Mouse (Mus musculus): ENCODE results near the gene Hagh. TPM values are rescaled to one million over a fixed set of nuclear protein-coding genes. Genes with fewer than 3 reads are reported as not detected.

The Hagh gene
- polyA plus RNA-seq (2016; fragmentation: Nextera tagmentation; extraction: Ambion mirVana) = 39.9 and 41.2 TPM in 2 replicates

DNA sequence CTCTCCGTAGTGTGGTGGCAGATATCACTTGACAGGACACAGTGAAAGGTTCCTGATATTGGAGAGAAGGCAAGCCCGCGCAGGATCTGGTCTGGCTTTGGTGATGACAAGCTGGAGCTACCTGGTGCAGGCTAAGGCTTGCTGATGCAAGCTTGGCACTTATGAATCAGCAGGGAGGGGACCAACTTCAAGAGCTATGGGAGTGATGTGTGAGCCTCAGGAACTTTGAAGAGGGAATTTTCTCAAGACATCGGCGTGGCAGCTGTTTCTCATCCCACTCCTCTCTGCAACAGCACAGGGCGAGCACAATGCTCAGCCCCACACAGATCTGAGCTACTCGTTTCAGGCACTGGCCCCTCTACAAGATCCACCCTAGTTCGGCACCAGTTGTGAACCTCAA lies at the start of gene Hagh:
TSS of gene Hagh (plus strand) at position 302 of the 400 bp plus-strand sequence.
- Histone ChIP-seq H3K4me2 (no peak within 1 kb of the TSS), H3K36me3 (no peaks in the 10 kb centered on the region), H3K4me3 (no peak within 1 kb of the TSS), H3K9ac (no peak within 1 kb of the TSS), H3K27me3 (replicated peaks) (peaks cover 30% of the 10 kb centered on the region), H3K4me1 (replicated peaks) (peaks cover 8% of the 10 kb centered on the region), H3K27ac (ENCODE audit: poor library complexity, severe bottlenecking) (no peak within 1 kb of the TSS), H3K9me3 (replicated peaks) (no peaks in the 10 kb centered on the region)
- 51% methylated on average over 8 of the region's 8 CpGs for WGBS
- no peak for ATAC-seq (ENCODE audit: insufficient number of reproducible peaks, low FRiP score)

DNA sequence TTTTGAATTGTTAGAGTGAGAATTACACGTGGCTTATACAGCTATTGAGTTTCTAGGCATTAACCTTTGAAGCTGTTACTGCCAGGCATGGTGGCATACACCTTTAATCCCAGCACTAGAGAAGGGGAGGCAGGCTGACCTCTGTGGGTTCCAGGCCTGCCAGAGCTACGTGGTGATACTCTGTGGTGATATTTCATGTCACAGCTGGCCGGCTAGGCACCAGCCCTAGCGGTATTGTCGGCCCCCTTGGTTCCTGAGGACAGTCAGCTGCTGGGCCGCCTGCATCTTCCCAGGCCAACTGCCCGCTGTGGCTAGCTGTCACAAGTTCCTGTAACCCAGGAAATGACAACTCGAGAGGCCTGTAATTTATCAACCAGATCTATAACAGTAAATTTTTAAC lies 47.8 kb upstream of the Hagh start:
- Histone ChIP-seq H3K36me3 (no peaks in the 10 kb centered on the region), H3K4me1 (replicated peaks) (no peaks in the 10 kb centered on the region), H3K27ac (ENCODE audit: poor library complexity, severe bottlenecking) (no peak overlapping the region), H3K9me3 (replicated peaks) (no peaks in the 10 kb centered on the region), H3K4me2 (no peak overlapping the region), H3K9ac (no peak overlapping the region), H3K4me3 (no peak overlapping the region), H3K27me3 (replicated peaks) (peaks cover 8% of the 10 kb centered on the region)
- WGBS = 60% methylated on average over 8 of the region's 8 CpGs
- ATAC-seq (ENCODE audit: insufficient number of reproducible peaks, low FRiP score) = no peak

DNA sequence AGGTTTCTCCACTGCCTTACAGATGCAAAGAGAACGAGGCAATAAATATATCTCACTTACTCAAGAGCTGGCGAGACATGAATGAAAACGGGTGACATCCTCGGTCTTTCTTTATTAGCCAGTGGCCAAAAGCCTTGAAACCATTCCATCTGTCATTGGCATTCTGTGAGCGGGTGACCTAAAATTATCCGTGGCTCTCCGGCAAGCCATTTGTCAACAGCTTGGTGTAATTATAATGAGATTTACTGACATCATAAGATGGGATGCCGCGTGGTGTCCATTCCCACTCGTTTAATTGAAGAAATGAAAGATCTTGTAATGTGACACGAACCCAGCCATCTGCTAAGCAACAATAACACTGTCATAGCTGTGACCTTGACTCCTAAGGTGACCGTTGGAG lies 45.2 kb upstream of the Hagh start:
- no peaks in the 10 kb centered on the region; the same call in 1 of the 2 replicates for H3K4me1 ChIP-seq (replicated peaks)
- ATAC-seq (ENCODE audit: insufficient number of reproducible peaks, low FRiP score) = no peak
- peaks cover 16% of the 10 kb centered on the region for H3K27me3 ChIP-seq (replicated peaks)
- no peak overlapping the region for H3K4me2 ChIP-seq
- no peak overlapping the region for H3K4me3 ChIP-seq
- H3K36me3 ChIP-seq = no peaks in the 10 kb centered on the region
- 80% methylated on average over 12 of the region's 12 CpGs for WGBS
- H3K9ac ChIP-seq = no peak overlapping the region
- no peaks in the 10 kb centered on the region for H3K9me3 ChIP-seq (replicated peaks)
- no peak overlapping the region for H3K27ac ChIP-seq (ENCODE audit: poor library complexity, severe bottlenecking)

DNA sequence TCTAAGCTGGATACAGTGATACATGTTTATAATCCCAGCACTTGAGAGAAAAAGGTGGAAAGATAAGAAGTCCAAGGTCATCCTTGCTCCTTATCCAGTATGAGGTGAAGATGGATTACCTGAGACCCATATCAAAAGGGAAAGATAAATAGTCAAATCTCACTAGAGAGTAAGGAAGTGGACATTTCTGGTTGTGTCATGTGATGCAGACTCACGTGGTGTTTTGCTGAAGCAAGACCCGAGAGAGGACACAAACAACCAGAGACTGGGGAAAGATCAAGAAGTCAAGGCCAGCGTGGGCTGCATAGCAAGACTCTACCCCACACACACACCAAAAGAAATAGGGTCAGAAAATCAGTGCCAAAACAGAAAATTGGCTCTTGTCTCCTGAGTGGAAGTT lies 43.0 kb upstream of the Hagh start:
- no peak overlapping the region for H3K9ac ChIP-seq
- no peak overlapping the region for H3K4me2 ChIP-seq
- ATAC-seq (ENCODE audit: insufficient number of reproducible peaks, low FRiP score) = no peak
- no peaks in the 10 kb centered on the region; the same call in 1 of the 2 replicates for H3K4me1 ChIP-seq (replicated peaks)
- H3K9me3 ChIP-seq (replicated peaks) = no peaks in the 10 kb centered on the region
- WGBS = 60% methylated on average over 3 of the region's 3 CpGs
- H3K36me3 ChIP-seq = no peaks in the 10 kb centered on the region
- no peak overlapping the region for H3K4me3 ChIP-seq
- H3K27ac ChIP-seq (ENCODE audit: poor library complexity, severe bottlenecking) = no peak overlapping the region
- 0 out of 2 replicates have a peak, but pooled peaks cover 8% of the 10 kb centered on the region for H3K27me3 ChIP-seq (replicated peaks)

DNA sequence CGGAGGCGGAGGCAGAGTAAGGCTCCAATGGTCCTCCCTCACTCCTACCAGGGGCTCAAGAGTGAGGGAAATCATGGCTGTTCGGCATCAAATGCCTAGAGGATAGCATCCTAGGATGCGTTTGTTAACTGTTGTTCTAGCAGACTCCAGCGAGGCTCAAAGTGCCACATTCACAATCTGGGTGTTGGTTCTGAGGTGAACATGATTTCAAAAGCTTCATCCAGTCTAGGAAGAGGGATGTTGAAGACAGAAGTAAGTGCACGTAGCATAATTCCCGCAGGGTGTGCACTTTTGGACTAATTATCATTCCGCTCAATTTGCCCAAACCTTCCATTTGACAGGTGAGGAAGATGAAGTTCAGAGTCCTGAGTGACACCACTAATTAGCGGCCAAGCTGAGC lies 41.7 kb upstream of the Hagh start:
- Histone ChIP-seq H3K27me3 (replicated peaks) (0 out of 2 replicates have a peak, but pooled peaks cover 8% of the 10 kb centered on the region), H3K4me3 (no peak overlapping the region), H3K27ac (ENCODE audit: poor library complexity, severe bottlenecking) (no peak overlapping the region), H3K9ac (no peak overlapping the region), H3K9me3 (replicated peaks) (no peaks in the 10 kb centered on the region), H3K36me3 (no peaks in the 10 kb centered on the region), H3K4me1 (replicated peaks) (no peaks in the 10 kb centered on the region; the same call in 1 of the 2 replicates), H3K4me2 (no peak overlapping the region)
- no peak for ATAC-seq (ENCODE audit: insufficient number of reproducible peaks, low FRiP score)
- 50% methylated on average over 9 of the region's 9 CpGs for WGBS

DNA sequence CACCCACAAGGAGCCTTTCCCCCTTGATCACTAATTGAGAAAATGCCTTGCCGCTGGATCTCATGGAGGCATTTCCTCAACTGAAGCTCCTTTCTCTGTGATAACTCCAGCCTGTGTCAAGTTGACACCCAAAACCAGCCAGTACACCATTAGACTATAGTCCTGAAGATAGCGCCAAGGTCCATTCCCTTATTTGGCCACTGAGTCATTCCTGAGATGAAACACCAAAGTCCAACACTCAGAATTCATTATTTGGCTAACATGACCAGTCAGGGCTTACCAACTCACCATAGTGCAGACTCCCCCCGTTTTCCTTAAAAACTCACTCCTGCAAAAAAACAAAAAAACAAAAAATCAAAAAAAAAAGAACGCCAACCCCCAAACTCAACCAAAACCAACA lies 40.5 kb upstream of the Hagh start:
- Histone ChIP-seq H3K9me3 (replicated peaks) (no peaks in the 10 kb centered on the region), H3K27me3 (replicated peaks) (peaks cover 10% of the 10 kb centered on the region; the same call in 1 of the 2 replicates), H3K4me1 (replicated peaks) (peaks cover 2% of the 10 kb centered on the region; the same call in 1 of the 2 replicates), H3K4me2 (no peak overlapping the region), H3K9ac (no peak overlapping the region), H3K4me3 (no peak overlapping the region), H3K27ac (ENCODE audit: poor library complexity, severe bottlenecking) (no peak overlapping the region), H3K36me3 (no peaks in the 10 kb centered on the region)
- WGBS = 86% methylated on average over 4 of the region's 4 CpGs
- ATAC-seq (ENCODE audit: insufficient number of reproducible peaks, low FRiP score) = no peak

DNA sequence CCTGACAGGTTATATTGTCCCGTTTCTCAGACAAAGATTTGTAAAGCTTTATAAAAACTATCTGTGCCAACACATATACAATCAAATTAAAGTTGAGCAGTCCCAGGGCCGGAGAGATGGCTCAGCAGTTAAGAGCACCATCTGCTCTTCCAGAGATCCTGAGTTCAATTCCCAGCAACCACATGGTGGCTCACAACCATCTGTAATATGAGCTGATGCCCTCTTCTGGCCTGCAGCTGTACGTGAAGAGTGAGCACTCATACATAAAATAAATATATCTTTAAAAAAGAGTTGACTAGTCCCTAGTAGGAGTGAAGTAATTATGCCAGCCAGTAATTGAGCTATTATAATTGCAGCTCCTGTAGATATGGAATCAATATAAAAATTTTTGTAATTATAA lies 39.4 kb upstream of the Hagh start:
- Histone ChIP-seq H3K27me3 (replicated peaks) (peaks cover 19% of the 10 kb centered on the region), H3K9me3 (replicated peaks) (no peaks in the 10 kb centered on the region), H3K4me1 (replicated peaks) (peaks cover 2% of the 10 kb centered on the region; the same call in 1 of the 2 replicates), H3K36me3 (no peaks in the 10 kb centered on the region), H3K4me2 (no peak overlapping the region), H3K9ac (no peak overlapping the region), H3K4me3 (no peak overlapping the region), H3K27ac (ENCODE audit: poor library complexity, severe bottlenecking) (no peak overlapping the region)
- WGBS = 65% methylated on average over 3 of the region's 3 CpGs
- no peak for ATAC-seq (ENCODE audit: insufficient number of reproducible peaks, low FRiP score)

DNA sequence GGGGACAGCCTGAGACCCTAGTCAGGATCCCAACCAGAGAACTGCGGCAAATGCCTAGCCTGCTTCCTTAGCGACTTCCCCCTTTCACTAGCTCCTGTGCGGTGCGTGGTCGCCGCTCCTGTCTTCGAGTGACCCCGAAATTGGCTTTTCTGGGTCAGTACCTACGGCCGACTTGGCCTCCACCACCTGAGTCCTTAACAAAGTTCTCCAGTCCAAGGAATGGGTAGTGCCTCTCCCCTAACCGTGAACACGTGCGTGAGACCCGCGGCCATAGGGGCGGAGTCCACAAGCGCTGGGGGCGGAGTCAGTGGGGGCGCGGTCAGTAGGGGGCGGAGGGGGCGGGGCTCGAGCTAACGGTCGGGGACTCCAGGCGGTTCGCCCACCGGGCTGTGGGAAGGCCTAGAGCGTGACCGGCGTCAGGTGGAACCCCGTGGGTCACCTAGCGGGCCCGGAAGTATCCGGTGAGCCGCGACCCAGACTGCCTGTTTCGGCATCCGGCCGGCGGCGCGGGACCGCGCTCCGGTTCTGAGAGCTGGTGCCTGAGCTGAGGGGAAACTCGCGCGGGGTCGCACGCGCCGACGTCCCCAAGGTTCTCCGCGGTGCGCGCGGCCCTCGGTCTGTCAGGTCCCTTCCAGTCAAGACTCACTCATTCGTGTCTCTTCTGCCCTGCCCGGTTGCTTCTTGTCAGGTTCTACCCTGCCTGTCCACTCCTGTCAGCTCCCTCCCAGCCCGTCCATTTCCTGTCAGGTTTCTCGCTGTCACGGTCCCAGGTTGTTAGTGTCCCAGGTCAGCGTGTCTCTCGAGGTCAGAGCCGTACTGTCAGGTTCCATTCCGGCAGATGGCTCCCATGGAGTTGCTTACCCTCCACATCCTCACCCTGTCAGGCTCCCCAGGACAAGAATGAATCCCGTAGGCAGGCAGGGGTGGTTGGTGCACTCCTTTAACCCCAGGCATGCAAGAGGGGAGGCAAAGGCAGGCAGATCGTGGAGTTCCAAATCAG lies 35.7 kb upstream of the Hagh start, which contains the start of gene Meiob:
TSS of gene Meiob (plus strand) at position 338 of the 1,000 bp plus-strand sequence.
- Histone ChIP-seq H3K36me3 (no peaks in the 10 kb centered on the region), H3K9me3 (replicated peaks) (no peaks in the 10 kb centered on the region), H3K27ac (ENCODE audit: poor library complexity, severe bottlenecking) (no peak within 1 kb of the TSS), H3K4me3 (peak within 1 kb of the TSS; percentile 81), H3K9ac (peak within 1 kb of the TSS; percentile 75), H3K4me1 (replicated peaks) (0 out of 2 replicates have a peak, but pooled peaks cover 2% of the 10 kb centered on the region), H3K27me3 (replicated peaks) (peaks cover 34% of the 10 kb centered on the region), H3K4me2 (peak within 1 kb of the TSS; percentile 95)
- WGBS = under 1% methylated on average over 71 of the region's 71 CpGs
- peak; percentile 92 for ATAC-seq (ENCODE audit: insufficient number of reproducible peaks, low FRiP score)

DNA sequence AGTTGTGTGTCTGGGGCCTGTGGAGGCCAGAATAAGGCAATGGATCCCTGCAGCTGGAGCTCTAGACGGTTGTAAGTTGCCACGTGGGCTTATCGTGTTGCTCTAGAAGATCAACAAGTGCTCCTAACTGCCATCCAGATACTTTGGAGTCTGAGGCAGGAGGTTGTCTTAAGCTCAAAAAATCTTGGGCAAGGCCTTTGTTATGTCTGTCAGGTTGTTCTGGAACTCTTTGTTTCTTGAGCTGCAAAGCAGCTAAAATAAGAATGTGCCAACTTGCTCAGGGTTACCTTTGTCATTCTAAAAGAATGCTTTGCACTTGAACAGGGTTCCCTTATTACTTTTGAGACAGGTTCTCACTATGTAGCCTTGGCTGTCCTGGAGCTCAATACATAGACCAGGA lies 28.7 kb upstream of the Hagh start:
- Histone ChIP-seq H3K27me3 (replicated peaks) (peaks cover 31% of the 10 kb centered on the region), H3K4me3 (no peak overlapping the region), H3K27ac (ENCODE audit: poor library complexity, severe bottlenecking) (no peak overlapping the region), H3K4me2 (no peak overlapping the region), H3K4me1 (replicated peaks) (no peaks in the 10 kb centered on the region), H3K9ac (no peak overlapping the region), H3K9me3 (replicated peaks) (no peaks in the 10 kb centered on the region), H3K36me3 (no peaks in the 10 kb centered on the region)
- 68% methylated on average over 3 of the region's 3 CpGs for WGBS
- ATAC-seq (ENCODE audit: insufficient number of reproducible peaks, low FRiP score) = no peak

DNA sequence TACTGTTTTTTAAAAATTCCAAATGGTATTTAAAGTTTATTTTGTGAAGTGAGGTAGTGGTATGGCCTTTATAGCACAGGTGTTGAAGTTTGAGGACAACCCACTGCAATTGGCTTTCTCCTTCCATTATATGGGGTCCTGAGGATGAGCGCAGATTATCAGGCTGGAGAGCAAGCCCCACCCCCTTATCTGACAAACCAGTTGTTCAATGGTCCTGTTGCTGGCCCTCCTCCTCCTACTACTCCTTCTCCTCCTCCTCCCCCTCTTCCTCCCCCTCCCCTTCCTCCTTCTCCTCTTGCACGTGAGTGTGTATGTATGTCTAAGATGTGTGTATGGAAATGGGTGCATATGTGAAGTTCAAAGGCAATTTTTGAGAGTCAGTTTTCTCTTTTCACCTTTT lies 27.7 kb upstream of the Hagh start:
- no peak for ATAC-seq (ENCODE audit: insufficient number of reproducible peaks, low FRiP score)
- no peak overlapping the region for H3K27ac ChIP-seq (ENCODE audit: poor library complexity, severe bottlenecking)
- H3K9ac ChIP-seq = no peak overlapping the region
- peaks cover 25% of the 10 kb centered on the region for H3K27me3 ChIP-seq (replicated peaks)
- H3K4me3 ChIP-seq = no peak overlapping the region
- WGBS = 41% methylated on average over 2 of the region's 2 CpGs
- no peaks in the 10 kb centered on the region for H3K36me3 ChIP-seq
- H3K4me1 ChIP-seq (replicated peaks) = no peaks in the 10 kb centered on the region
- no peak overlapping the region for H3K4me2 ChIP-seq
- H3K9me3 ChIP-seq (replicated peaks) = no peaks in the 10 kb centered on the region

DNA sequence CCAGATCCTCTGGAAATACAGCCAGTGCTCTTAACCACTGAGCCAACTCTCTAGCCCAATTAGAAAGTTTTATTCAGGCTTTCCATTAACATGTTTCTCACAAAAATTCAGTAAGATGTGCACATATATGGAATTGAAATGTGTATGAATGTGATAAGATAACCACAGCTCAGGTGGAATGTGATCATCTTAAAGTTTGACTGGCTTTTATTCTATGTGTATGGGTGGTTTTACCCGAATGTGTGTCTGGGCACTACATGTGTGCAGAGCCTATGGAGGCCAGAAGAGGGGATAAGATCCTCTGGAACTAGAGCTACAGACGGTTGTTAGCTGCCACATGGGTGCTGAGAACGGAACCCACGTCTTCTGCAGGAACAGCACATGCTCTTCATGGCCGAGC lies 24.7 kb upstream of the Hagh start:
- H3K9me3 ChIP-seq (replicated peaks) = no peaks in the 10 kb centered on the region
- ATAC-seq (ENCODE audit: insufficient number of reproducible peaks, low FRiP score) = no peak
- H3K4me2 ChIP-seq = no peak overlapping the region
- WGBS = 86% methylated on average over 5 of the region's 5 CpGs
- no peaks in the 10 kb centered on the region for H3K36me3 ChIP-seq
- no peak overlapping the region for H3K9ac ChIP-seq
- H3K27me3 ChIP-seq (replicated peaks) = peaks cover 14% of the 10 kb centered on the region
- H3K27ac ChIP-seq (ENCODE audit: poor library complexity, severe bottlenecking) = no peak overlapping the region
- H3K4me1 ChIP-seq (replicated peaks) = no peaks in the 10 kb centered on the region
- no peak overlapping the region for H3K4me3 ChIP-seq
